Mouse (Mus musculus): Measurements from ENCODE around the gene Clstn2. TPM values are rescaled to one million over a fixed set of nuclear protein-coding genes. Genes with fewer than 3 reads are reported as not detected.

The Clstn2 gene
- polyA plus RNA-seq, 1 experiment: not detected

GRCm38 (mm10) chr9:97842054-97842453 is 190.9 kb downstream of the Clstn2 start:
- Histone ChIP-seq H3K4me3 (ENCODE audit: insufficient read depth, low read length) (no peak overlapping the region), H3K4me1 (ENCODE audit: control insufficient read depth, insufficient read depth, low read length) (no peaks in the 10 kb centered on the region), H3K27ac (ENCODE audit: insufficient read depth, low read depth, low read length) (no peak overlapping the region)
- TF ChIP-seq POLR2A (IDR thresholded peaks at IDR 0.05; ENCODE audit: borderline replicate concordance, low read depth, low read length) (no peak), CTCF (IDR thresholded peaks at IDR 0.05; ENCODE audit: low read depth, low read length) (no peak)

- TF ChIP-seq CTCF (IDR thresholded peaks at IDR 0.05; ENCODE audit: low read depth, low read length) (no peak), POLR2A (IDR thresholded peaks at IDR 0.05; ENCODE audit: borderline replicate concordance, low read depth, low read length) (no peak)
- H3K4me1 ChIP-seq (ENCODE audit: control insufficient read depth, insufficient read depth, low read length): no peaks in the 10 kb centered on the region
- H3K27ac ChIP-seq (ENCODE audit: insufficient read depth, low read depth, low read length): no peak overlapping the region
- no peak overlapping the region for H3K4me3 ChIP-seq (ENCODE audit: insufficient read depth, low read length)
Measured at GRCm38 (mm10) chr9:97831216-97831615, 201.8 kb downstream of the Clstn2 start.

GRCm38 (mm10) chr9:97829919-97830318 is 203.1 kb downstream of the Clstn2 start:
- Histone ChIP-seq H3K4me3 (ENCODE audit: insufficient read depth, low read length) (no peak overlapping the region), H3K27ac (ENCODE audit: insufficient read depth, low read depth, low read length) (no peak overlapping the region), H3K4me1 (ENCODE audit: control insufficient read depth, insufficient read depth, low read length) (no peaks in the 10 kb centered on the region)
- TF ChIP-seq CTCF (IDR thresholded peaks at IDR 0.05; ENCODE audit: low read depth, low read length) (no peak), POLR2A (IDR thresholded peaks at IDR 0.05; ENCODE audit: borderline replicate concordance, low read depth, low read length) (no peak)

GRCm38 (mm10) chr9:97827689-97828088 is 205.3 kb downstream of the Clstn2 start:
- Histone ChIP-seq H3K4me1 (ENCODE audit: control insufficient read depth, insufficient read depth, low read length) (no peaks in the 10 kb centered on the region), H3K27ac (ENCODE audit: insufficient read depth, low read depth, low read length) (no peak overlapping the region), H3K4me3 (ENCODE audit: insufficient read depth, low read length) (no peak overlapping the region)
- no peak for TF ChIP-seq CTCF (IDR thresholded peaks at IDR 0.05; ENCODE audit: low read depth, low read length)
- TF ChIP-seq POLR2A (IDR thresholded peaks at IDR 0.05; ENCODE audit: borderline replicate concordance, low read depth, low read length): no peak

- TF ChIP-seq POLR2A (IDR thresholded peaks at IDR 0.05; ENCODE audit: borderline replicate concordance, low read depth, low read length) (no peak), CTCF (IDR thresholded peaks at IDR 0.05; ENCODE audit: low read depth, low read length) (no peak)
- Histone ChIP-seq H3K4me1 (ENCODE audit: control insufficient read depth, insufficient read depth, low read length) (no peaks in the 10 kb centered on the region), H3K4me3 (ENCODE audit: insufficient read depth, low read length) (no peak overlapping the region), H3K27ac (ENCODE audit: insufficient read depth, low read depth, low read length) (no peak overlapping the region)
Measured at GRCm38 (mm10) chr9:97826077-97826947, 206.7 kb downstream of the Clstn2 start.

GRCm38 (mm10) chr9:97817116-97817515 is 215.9 kb downstream of the Clstn2 start:
- TF ChIP-seq POLR2A (IDR thresholded peaks at IDR 0.05; ENCODE audit: borderline replicate concordance, low read depth, low read length) (no peak), CTCF (IDR thresholded peaks at IDR 0.05; ENCODE audit: low read depth, low read length) (no peak)
- H3K4me3 ChIP-seq (ENCODE audit: insufficient read depth, low read length): no peak overlapping the region
- no peaks in the 10 kb centered on the region for H3K4me1 ChIP-seq (ENCODE audit: control insufficient read depth, insufficient read depth, low read length)
- no peak overlapping the region for H3K27ac ChIP-seq (ENCODE audit: insufficient read depth, low read depth, low read length)

GRCm38 (mm10) chr9:97816143-97816805 is 216.7 kb downstream of the Clstn2 start:
- Histone ChIP-seq H3K27ac (ENCODE audit: insufficient read depth, low read depth, low read length) (no peak overlapping the region), H3K4me1 (ENCODE audit: control insufficient read depth, insufficient read depth, low read length) (no peaks in the 10 kb centered on the region), H3K4me3 (ENCODE audit: insufficient read depth, low read length) (no peak overlapping the region)
- TF ChIP-seq CTCF (IDR thresholded peaks at IDR 0.05; ENCODE audit: low read depth, low read length) (no peak), POLR2A (IDR thresholded peaks at IDR 0.05; ENCODE audit: borderline replicate concordance, low read depth, low read length) (no peak)

- TF ChIP-seq POLR2A (IDR thresholded peaks at IDR 0.05; ENCODE audit: borderline replicate concordance, low read depth, low read length): no peak
- TF ChIP-seq CTCF (IDR thresholded peaks at IDR 0.05; ENCODE audit: low read depth, low read length): no peak
- Histone ChIP-seq H3K4me3 (ENCODE audit: insufficient read depth, low read length) (no peak overlapping the region), H3K4me1 (ENCODE audit: control insufficient read depth, insufficient read depth, low read length) (no peaks in the 10 kb centered on the region), H3K27ac (ENCODE audit: insufficient read depth, low read depth, low read length) (no peak overlapping the region)
Measured at GRCm38 (mm10) chr9:97813157-97813556, 219.8 kb downstream of the Clstn2 start.

- Histone ChIP-seq H3K4me3 (ENCODE audit: insufficient read depth, low read length) (no peak overlapping the region), H3K27ac (ENCODE audit: insufficient read depth, low read depth, low read length) (no peak overlapping the region), H3K4me1 (ENCODE audit: control insufficient read depth, insufficient read depth, low read length) (no peaks in the 10 kb centered on the region)
- TF ChIP-seq CTCF (IDR thresholded peaks at IDR 0.05; ENCODE audit: low read depth, low read length) (no peak), POLR2A (IDR thresholded peaks at IDR 0.05; ENCODE audit: borderline replicate concordance, low read depth, low read length) (no peak)
Measured at GRCm38 (mm10) chr9:97807031-97807430, 225.9 kb downstream of the Clstn2 start.

GRCm38 (mm10) chr9:97793661-97794060 is 239.3 kb downstream of the Clstn2 start:
- no peak overlapping the region for H3K4me3 ChIP-seq (ENCODE audit: insufficient read depth, low read length)
- TF ChIP-seq POLR2A (IDR thresholded peaks at IDR 0.05; ENCODE audit: borderline replicate concordance, low read depth, low read length) (no peak), CTCF (IDR thresholded peaks at IDR 0.05; ENCODE audit: low read depth, low read length) (no peak)
- H3K4me1 ChIP-seq (ENCODE audit: control insufficient read depth, insufficient read depth, low read length): no peaks in the 10 kb centered on the region

More at GRCm38 (mm10) chr9:97793661-97794060, 239.3 kb downstream of the Clstn2 start:
- no peak overlapping the region for H3K27ac ChIP-seq (ENCODE audit: insufficient read depth, low read depth, low read length)
